Mouse (Mus musculus) kidney, postnatal 0 days (tissue): ENCODE measurements around the gene Gm8906. TPM values are rescaled to one million over a fixed set of nuclear protein-coding genes. Genes with fewer than 3 reads are reported as not detected.
"Not testable (repeated sequence)": the region's sequence is repeated elsewhere in the genome, so short reads cannot be mapped to it uniquely, and the experiment has no call there.

Experiments
- ATAC-seq: fragments of 200-750 bp; cut with Nextera tagmentation; replicated peaks from 2 replicates; pipeline ENCODE4 v1.8.0; 2017; ENCODE audit warnings: low read depth, moderate number of reproducible peaks, moderate TSS enrichment, moderate library complexity; ENCODE audit not compliant: low FRiP score
- DNase-seq: peaks from one replicate; pipeline ENCODE4 v3.0.0-alpha.2; 2016; ENCODE audit warnings: low spot score
- H3K27ac ChIP-seq: fragments of 300-500 bp; sonication (generic); 2 replicates; pipeline ENCODE4 v1.5.1; 2014; ENCODE audit warnings: mild to moderate bottlenecking
- H3K27me3 ChIP-seq: fragments of 300-500 bp; sonication (generic); 2 replicates; pipeline ENCODE4 v1.6.1; 2014; ENCODE audit warnings: low read length, mixed read lengths; ENCODE audit not compliant: insufficient read depth
- H3K36me3 ChIP-seq: fragments of 300-500 bp; sonication (generic); 2 replicates; pipeline ENCODE4 v1.6.1; 2014; ENCODE audit warnings: low read length, mixed read lengths; ENCODE audit not compliant: insufficient read depth
- H3K4me1 ChIP-seq: fragments of 300-500 bp; sonication (generic); replicated peaks from 2 replicates; pipeline ENCODE4 v1.6.1; 2014; ENCODE audit warnings: antibody characterized with exemption, low read length, mixed read lengths; ENCODE audit not compliant: insufficient read depth
- H3K4me2 ChIP-seq: fragments of 300-500 bp; sonication (generic); 2 replicates; pipeline ENCODE4 v1.6.1; 2014; ENCODE audit warnings: mild to moderate bottlenecking, low read length, moderate library complexity, mixed read lengths
- H3K4me3 ChIP-seq: fragments of 300-500 bp; sonication (generic); replicated peaks from 2 replicates; pipeline ENCODE4 v1.5.1; 2014; ENCODE audit warnings: low read depth, low read length
- H3K9ac ChIP-seq: fragments of 300-500 bp; sonication (generic); 2 replicates; pipeline ENCODE4 v1.6.1; 2014; ENCODE audit warnings: low read depth, low read length
- H3K9me3 ChIP-seq: fragments of 300-500 bp; sonication (generic); replicated peaks from 2 replicates; pipeline ENCODE4 v1.6.1; 2016; ENCODE audit warnings: low read length, inconsistent platforms, mixed read lengths
- WGBS: fragments of 180-500 bp; shearing (Covaris S2); extraction: QIAGEN DNeasy Blood & Tissue Kit; methylation state at CpG from one replicate; pipeline ENCODE4 v1.1.7; 2014; 5-methylcytosine and 5-hydroxymethylcytosine counted together
- polyA plus RNA-seq: library from polyadenylated mRNA; unstranded; fragments of >200 nt; fragmentation: Nextera tagmentation; extraction: Ambion mirVana; gene quantifications from 2 replicates; pipeline ENCODE4 v1.2.1, GENCODE M21; 2015

Gm8906 gene
- not detected in 2 replicates for polyA plus RNA-seq

DNA sequence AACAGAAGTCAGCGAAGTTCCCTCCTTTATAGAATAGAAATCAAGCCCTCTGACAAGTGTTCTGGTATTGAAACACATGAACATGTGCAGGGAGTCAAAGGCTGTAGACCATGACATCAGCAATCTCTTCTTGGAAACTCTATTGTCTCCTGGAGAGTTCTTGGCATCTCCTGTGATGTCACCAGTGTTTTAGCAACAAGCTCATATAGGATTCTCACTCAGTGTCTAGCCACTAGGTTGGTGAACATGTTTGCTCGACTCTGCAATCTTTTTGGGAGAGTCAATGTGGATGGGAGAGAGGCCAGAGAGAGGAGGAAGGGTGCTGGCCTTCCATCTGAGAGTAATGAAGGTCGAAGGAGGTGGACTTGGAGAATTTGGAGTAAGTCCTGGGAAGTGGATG lies at the start of gene Gm8906:
TSS of gene Gm8906 (plus strand) at position 301 of the 400 bp plus-strand sequence.
- not testable (repeated sequence) for H3K36me3 ChIP-seq, H3K27ac ChIP-seq, ATAC-seq, H3K9me3 ChIP-seq, H3K4me2 ChIP-seq, H3K4me1 ChIP-seq, DNase-seq, H3K4me3 ChIP-seq, H3K9ac ChIP-seq, H3K27me3 ChIP-seq
- 58% methylated on average over 2 of the region's 3 CpGs for WGBS

Other genes starting within 250 kb of the Gm8906 start
- not detected in 2 replicates for gene Gm8890, start 246.7 kb upstream of the Gm8906 start, polyA plus RNA-seq
- gene Speer1, start 161.2 kb upstream of the Gm8906 start, polyA plus RNA-seq: not detected in 2 replicates
- gene Gm8897, start 86.3 kb upstream of the Gm8906 start, polyA plus RNA-seq: not detected in 2 replicates
- not detected in 2 replicates for gene Gm6460, start 92.2 kb downstream of the Gm8906 start, polyA plus RNA-seq
- not detected in 2 replicates for gene Gm8922, start 179.3 kb downstream of the Gm8906 start, polyA plus RNA-seq